Mouse (Mus musculus): ENCODE measurements around the gene Cxcl3.
"Not testable (repeated sequence)": the region's sequence is repeated elsewhere in the genome, so short reads cannot be mapped to it uniquely, and the experiment has no call there.

The Cxcl3 gene

DNA sequence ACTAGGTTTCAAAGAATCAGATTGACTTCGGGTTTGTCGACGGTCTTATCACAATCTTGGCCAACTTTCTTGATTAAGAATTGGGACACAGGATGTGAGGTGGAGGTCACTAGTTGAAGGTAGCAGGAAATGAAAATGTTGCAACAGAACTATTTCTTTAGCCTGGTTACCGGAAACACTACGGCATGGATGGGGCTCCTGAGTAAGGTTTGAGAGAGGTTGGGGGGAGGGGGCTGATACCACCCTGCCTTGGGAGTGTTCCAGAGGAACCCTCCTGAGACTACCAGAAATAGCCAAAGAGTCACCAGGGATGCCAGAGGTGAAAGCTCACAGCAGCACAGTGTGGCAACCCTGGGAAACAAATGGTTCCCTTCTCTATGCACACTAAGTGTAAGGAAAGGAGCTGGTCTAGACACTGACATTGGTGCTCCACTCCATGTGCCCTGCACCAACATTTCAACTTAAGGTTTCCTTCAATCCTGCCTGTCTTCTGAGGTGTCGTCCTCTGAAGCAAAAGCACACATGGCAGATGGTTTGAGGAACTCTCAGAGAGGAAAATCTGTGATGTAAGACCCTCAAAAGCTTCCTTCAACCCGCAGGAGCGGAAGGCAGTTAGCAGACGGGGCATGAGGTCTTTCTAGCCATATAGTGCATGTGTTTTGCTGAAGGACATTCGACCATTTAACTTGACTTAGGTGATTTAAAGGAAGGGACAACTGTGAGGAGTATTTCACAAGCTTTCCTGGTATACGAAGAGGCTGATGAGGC lies 3.6 kb downstream of the Cxcl3 start:
- in situ Hi-C loops (cut with MboI; ENCODE audit: low sequenced_read_pairs): loop anchor here (10.0 kb wide), 1 partner anchor 135 kb away; no protein-coding TSS in a partner anchor

DNA sequence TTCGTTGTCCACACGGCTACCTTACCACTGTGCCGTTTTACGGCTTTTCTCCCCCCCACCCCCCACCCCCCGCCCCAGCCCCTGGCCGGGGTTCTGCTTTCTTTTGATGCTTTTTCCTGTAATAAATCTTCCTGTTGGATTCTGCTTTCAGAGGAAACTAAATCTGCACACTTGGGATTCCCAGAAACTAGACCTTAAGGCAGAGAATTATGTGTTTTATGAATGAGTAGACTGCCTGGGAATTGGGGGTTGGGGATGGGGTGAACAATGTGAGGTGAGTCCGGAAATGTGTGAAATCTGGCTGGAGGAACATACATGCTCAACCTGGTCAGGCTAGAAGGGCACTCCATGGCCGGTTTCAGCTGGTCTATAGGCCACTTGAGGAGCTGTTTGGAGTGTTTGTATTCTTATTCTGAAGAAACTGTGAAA lies 4.2 kb downstream of the Cxcl3 start:
- in situ Hi-C loops (cut with MboI; ENCODE audit: low sequenced_read_pairs): no loop called here

GRCm38 (mm10) chr5:90794195-90794625 lies 8.3 kb downstream of the Cxcl3 start, which contains the start of gene Cxcl15:
Cxcl15 (plus strand) TSS chr5:90794534.
- in situ Hi-C loops (cut with MboI; ENCODE audit: low sequenced_read_pairs): no loop called here

GRCm38 (mm10) chr5:90795392-90795791 lies 9.5 kb downstream of the Cxcl3 start:
- in situ Hi-C loops (cut with MboI; ENCODE audit: low sequenced_read_pairs): not testable (repeated sequence)

DNA sequence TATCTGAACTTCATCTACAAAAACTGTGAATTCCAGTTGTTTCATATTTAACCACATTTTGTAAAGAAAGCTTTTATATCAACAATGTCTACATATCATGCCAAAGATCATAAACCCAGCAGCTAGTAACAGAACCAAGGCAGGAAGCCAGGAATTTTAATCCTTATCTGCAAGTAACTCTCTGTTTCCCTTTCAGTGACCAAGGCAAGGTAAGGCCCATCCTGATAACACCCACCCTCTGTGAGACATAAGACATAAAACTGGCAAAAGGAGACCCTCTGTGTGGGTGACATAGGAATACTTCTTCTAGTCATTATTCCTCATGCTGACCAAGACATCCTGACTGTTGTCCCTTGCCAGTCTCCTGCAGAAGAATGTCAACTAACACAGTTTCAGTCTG lies 18.7 kb downstream of the Cxcl3 start:
- in situ Hi-C loops (cut with MboI; ENCODE audit: low sequenced_read_pairs): no loop called here

DNA sequence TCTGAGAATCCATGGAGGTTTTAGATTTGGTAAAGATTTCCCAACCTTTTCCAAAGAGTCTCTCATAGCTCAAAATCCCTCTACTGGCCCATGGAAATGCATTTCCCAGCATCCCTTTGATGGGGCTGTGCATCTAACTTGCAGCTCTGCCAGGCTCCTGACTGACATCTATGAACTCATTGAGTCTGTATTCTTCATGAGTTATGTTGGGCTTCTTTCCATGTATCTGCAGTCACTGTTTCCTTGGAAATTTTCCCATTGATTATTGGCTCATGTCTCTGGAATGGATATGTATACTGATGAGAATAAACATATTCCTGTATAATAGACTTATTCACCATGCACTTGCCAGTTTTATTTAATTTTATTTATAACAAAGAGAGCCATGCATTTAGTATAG lies 20.1 kb downstream of the Cxcl3 start:
- in situ Hi-C loops (cut with MboI; ENCODE audit: low sequenced_read_pairs): no loop called here

- in situ Hi-C loops (cut with MboI; ENCODE audit: low sequenced_read_pairs): no loop called here
These were observed 21.5 kb downstream of the Cxcl3 start for GRCm38 (mm10) chr5:90807176-90807950.

DNA sequence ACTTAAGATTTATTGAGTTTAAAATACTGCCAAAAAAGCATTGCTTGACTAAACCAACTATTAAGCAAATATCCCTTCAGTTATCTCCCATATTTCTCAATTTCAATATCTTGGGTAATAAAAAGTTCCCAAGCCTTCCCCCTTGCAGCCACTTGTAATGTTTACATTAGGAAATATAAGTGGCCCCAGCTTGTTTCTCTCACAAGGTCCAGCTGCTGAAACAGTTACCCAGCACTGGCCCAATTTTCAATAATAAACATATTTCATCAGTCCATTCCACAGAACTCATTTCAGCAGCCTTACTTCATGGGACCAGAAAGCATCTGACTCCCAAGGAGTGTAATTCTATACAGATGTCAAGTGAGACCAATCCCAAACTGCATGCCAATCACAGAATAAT lies 33.9 kb downstream of the Cxcl3 start:
- in situ Hi-C loops (cut with MboI; ENCODE audit: low sequenced_read_pairs): no loop called here

GRCm38 (mm10) chr5:90832145-90832767 lies 46.4 kb downstream of the Cxcl3 start:
- in situ Hi-C loops (cut with MboI; ENCODE audit: low sequenced_read_pairs): no loop called here

DNA sequence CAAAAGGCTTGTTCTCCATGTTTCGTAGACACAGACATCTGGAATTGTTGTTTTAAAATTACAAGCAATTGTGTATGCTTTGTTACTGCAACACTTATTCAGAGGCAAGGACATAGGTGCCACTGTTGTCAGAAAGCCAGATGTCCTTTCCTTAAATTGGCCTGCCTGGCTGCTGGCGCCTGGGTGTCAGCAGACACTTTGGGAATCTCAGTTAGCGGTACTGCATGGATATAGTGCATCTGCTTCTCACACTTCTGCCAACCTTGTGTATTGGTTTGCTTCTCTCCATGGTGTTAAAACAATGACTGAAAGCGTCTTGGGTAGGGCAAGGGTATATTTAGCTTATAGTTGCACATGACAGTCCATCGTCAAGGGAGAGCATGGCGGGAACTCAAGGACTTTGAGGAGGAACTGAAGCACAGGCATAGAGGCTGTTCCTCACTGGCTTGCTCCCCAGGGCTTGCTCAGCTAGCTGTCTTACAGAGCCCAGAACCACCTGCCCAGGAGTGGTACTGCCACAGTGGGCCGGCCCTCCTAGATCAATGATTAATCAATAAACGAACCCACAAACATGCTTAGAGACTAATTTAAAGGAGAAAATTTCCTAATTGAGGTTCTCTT lies 47.0 kb downstream of the Cxcl3 start:
- in situ Hi-C loops (cut with MboI; ENCODE audit: low sequenced_read_pairs): no loop called here

- in situ Hi-C loops (cut with MboI; ENCODE audit: low sequenced_read_pairs): no loop called here
These were observed 48.5 kb downstream of the Cxcl3 start for GRCm38 (mm10) chr5:90834436-90834835.

DNA sequence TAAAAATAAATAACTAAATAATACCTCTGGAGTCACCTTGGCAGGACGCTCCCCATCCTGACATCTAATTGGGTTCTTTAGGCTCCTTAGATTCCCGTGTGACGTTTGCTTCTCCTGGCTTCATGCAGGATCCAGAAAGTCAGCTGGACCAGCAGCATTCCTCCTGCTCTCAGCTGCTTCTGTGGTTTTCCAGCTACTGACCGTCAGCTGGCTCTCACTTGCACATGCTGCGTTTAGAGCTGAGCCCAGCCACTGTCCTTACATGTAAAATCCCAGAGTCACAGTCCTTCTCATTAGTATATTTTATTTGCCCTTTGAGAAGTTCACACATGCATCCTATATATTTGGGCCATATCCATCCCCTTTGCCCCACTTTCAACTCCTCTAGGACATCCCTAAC lies 52.7 kb downstream of the Cxcl3 start:
- in situ Hi-C loops (cut with MboI; ENCODE audit: low sequenced_read_pairs): no loop called here

All from CH12F3 (cell line).